Mouse (Mus musculus): ENCODE results near the gene Bhlhe23. TPM values are rescaled to one million over a fixed set of nuclear protein-coding genes. Genes with fewer than 3 reads are reported as not detected.

The Bhlhe23 gene
- polyA plus RNA-seq, 1 experiment from 2014 or later, result not detected

Other genes starting within 250 kb of the Bhlhe23 start
- 10.9 and 12.5 TPM in 2 replicates for gene Mrgbp, start 195.6 kb downstream of the Bhlhe23 start, polyA plus RNA-seq (2015; fragmentation: Nextera tagmentation; extraction: Ambion mirVana)
- gene Ogfr, start 187.7 kb downstream of the Bhlhe23 start, polyA plus RNA-seq (2015; fragmentation: Nextera tagmentation; extraction: Ambion mirVana), result 23.5 and 24.9 TPM in 2 replicates
- gene Col9a3, start 179.1 kb downstream of the Bhlhe23 start, polyA plus RNA-seq (2015; fragmentation: Nextera tagmentation; extraction: Ambion mirVana), result 1.5 and 2.1 TPM in 2 replicates
- gene Tcfl5, start 134.2 kb downstream of the Bhlhe23 start, polyA plus RNA-seq (2015; fragmentation: Nextera tagmentation; extraction: Ambion mirVana), result not detected in 2 replicates
- 10.1 and 12.7 TPM in 2 replicates for gene Dido1, start 66.9 kb downstream of the Bhlhe23 start, polyA plus RNA-seq (2015; fragmentation: Nextera tagmentation; extraction: Ambion mirVana)
- 116 and 126 TPM in 2 replicates for gene Gid8, start 66.8 kb downstream of the Bhlhe23 start, polyA plus RNA-seq (2015; fragmentation: Nextera tagmentation; extraction: Ambion mirVana)
- gene Slc17a9, start 51.6 kb downstream of the Bhlhe23 start, polyA plus RNA-seq (2015; fragmentation: Nextera tagmentation; extraction: Ambion mirVana), result 4.8 and 5.5 TPM in 2 replicates
- 27.2 and 27.8 TPM in 2 replicates for gene Ythdf1, start 144.0 kb upstream of the Bhlhe23 start, polyA plus RNA-seq (2015; fragmentation: Nextera tagmentation; extraction: Ambion mirVana)
- gene Birc7, start 152.1 kb upstream of the Bhlhe23 start, polyA plus RNA-seq (2015; fragmentation: Nextera tagmentation; extraction: Ambion mirVana), result not detected in 2 replicates
- 2.0 and 2.6 TPM in 2 replicates for gene Nkain4, start 177.8 kb upstream of the Bhlhe23 start, polyA plus RNA-seq (2015; fragmentation: Nextera tagmentation; extraction: Ambion mirVana)
- gene Arfgap1, start 190.3 kb upstream of the Bhlhe23 start, polyA plus RNA-seq (2015; fragmentation: Nextera tagmentation; extraction: Ambion mirVana), result 33.4 TPM in 2 replicates
- 0.06 and 0.13 TPM in 2 replicates for gene Col20a1, start 209.6 kb upstream of the Bhlhe23 start, polyA plus RNA-seq (2015; fragmentation: Nextera tagmentation; extraction: Ambion mirVana)